Mouse (Mus musculus) B cell, adult 67 days (primary cell): ENCODE data around the gene Stab1. TPM values are rescaled to one million over a fixed set of nuclear protein-coding genes. Genes with fewer than 3 reads are reported as not detected.

Source experiments
- total RNA-seq, 2 experiments: library from RNA; stranded (reverse); gene quantifications; 4 replicates each; pipeline ENCODE4 v1.2.4; 2023

Stab1 gene
- total RNA-seq: 1 to 10 TPM in 1 of 2 experiments, not detected in 1; 1.0 TPM

DNA sequence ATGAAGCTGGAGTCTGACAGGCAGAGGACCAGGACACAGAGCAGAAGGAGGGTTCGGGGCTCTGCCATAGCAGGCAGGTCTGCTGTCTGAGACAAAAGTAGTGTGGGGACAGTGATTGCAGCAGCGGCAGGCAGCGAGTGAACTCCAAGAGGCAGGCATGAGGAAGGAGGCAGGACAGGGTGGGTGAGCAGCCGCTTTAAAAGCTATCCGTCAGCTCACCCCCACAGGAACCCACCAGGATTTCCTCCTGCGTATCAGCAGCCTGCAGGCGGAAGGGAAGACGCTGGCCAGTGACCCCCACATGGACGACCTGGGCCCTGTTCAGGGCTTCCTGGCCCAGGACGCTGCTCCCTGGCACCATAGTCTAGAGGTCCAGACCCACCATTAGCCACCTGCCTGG lies at the start of gene Stab1:
Gene Stab1, minus strand, starts transcription at position 217 of the 400 bp plus-strand sequence.

DNA sequence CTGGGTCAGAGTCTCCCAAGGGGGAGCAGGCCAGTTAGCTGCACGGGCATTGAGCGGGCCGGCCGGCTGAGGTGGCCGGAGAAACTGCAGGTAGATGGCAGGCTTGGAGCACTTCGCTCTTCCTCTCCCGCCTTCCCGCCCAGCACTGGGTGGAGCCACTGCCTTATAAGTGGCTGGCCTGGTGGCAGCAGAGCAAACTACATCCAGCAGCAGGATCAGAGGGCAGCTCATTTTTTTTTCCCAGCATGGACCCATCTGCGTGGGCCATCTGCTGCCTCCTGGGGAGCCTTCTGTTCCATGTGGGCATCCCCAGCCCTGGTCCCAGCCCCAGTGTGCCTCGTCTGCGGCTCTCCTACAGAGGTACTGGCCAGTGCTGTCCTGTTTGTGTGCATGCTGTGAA lies 49.2 kb upstream of the Stab1 start, which contains the start of gene Sema3g:
Gene Sema3g, plus strand, starts transcription at position 195 of the 400 bp plus-strand sequence.

GRCm38 (mm10) chr14:31216846-31217245 lies 48.4 kb upstream of the Stab1 start, which contains the start of gene Nisch:
Gene Nisch, minus strand, starts transcription at chr14:31216946.

DNA sequence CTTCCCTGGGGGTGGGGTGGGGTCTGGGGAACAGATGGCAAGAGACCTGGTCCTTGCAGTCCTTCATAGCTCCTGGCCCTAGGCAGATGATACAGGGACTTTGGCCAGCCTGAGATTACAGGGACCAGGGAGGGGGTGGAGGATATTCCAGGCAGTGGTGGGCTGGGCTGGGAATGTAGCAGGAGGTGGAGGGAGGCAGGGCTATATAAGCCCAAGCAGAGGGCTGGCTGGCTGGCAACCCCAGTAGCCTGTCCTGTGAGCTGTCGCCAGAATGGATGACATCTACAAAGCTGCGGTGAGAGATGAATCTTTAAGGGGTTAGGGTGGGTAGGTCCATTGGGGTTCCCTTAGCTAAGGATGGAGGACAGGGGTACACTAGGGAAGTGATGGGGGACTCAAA lies 39.6 kb upstream of the Stab1 start, which contains the start of gene Tnnc1:
Gene Tnnc1, plus strand, starts transcription at position 229 of the 400 bp plus-strand sequence.

DNA sequence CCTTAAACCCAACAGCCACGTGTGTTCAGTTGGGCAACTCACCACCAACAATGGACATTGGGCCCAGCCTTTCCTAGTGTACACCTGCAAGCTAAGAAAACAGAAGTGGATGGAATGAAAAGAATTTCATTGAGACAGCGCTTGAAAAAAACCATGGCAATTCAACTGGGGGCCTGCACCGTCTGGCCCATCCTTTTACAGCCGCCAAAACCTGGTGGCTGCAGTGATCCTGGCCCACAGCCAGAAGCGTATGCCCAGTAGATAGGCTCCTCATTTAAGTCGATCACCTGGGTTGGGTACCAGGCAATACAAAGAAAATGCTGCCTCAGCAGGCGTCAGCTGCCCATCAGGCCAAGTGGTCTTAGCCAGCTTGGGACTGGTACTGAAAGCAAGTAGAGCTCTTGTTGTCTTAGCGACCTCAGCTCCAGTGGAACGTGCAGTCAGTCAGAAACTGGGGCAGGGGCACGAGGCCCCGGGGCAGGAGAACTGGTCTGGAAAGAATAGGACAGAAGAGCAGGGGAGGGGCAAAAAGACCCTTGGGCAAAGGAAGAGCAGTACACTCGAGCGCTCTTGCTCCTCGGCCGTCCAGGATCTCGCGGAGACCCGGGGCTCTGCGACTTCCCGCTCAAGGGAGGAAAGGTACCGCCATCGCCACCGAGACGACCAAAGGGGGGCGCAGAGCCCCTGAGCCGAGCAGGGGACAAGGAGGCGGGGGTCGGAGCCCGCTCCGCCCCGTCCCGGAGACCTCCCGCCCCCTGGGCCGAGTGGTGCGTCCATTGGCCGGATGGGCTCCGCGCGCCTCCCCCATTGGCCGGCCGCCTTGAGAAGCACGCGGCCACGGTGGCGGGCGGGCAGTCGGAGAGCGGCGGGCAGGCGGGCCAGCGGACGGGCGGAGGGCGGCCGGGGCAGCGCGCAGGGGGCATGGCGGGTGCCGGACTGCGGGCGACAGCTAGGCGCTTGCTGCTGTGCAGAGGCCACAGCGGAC lies 37.9 kb downstream of the Stab1 start, which contains the start of gene Nt5dc2:
Gene Nt5dc2, plus strand, starts transcription at position 818 of the 985 bp plus-strand sequence.

GRCm38 (mm10) chr14:31128826-31129219 lies 39.6 kb downstream of the Stab1 start, which contains the start of gene Smim4:
Gene Smim4, minus strand, starts transcription at chr14:31128956.

Other genes starting within 250 kb of the Stab1 start
- gene Itih3, start 244.9 kb downstream of the Stab1 start, total RNA-seq: not detected
- gene Itih1, start 225.4 kb downstream of the Stab1 start, total RNA-seq: not detected
- gene Nek4, start 217.3 kb downstream of the Stab1 start, total RNA-seq: 1 to 10 TPM; 7.1 to 7.2 TPM
- 10 to 100 TPM; 17.3 to 22.6 TPM for gene Glt8d1, start 167.2 kb downstream of the Stab1 start, total RNA-seq
- 10 to 100 TPM; 73.8 to 78.7 TPM for gene Spcs1, start 167.0 kb downstream of the Stab1 start, total RNA-seq
- gene Pbrm1, start 149.5 kb downstream of the Stab1 start, total RNA-seq: 10 to 100 TPM; 74.0 to 99.5 TPM
- 100 to 1,000 TPM; 396 to 425 TPM for gene Gnl3, start 149.5 kb downstream of the Stab1 start, total RNA-seq
- gene Smim4, start 39.7 kb downstream of the Stab1 start, total RNA-seq: 10 to 100 TPM; 23.5 to 26.8 TPM
- 1 to 10 TPM in 1 of 2 experiments, under 1 TPM in 1; 0.65 to 1.5 TPM for gene Nt5dc2, start 37.6 kb downstream of the Stab1 start, total RNA-seq
- not detected for gene Tnnc1, start 39.7 kb upstream of the Stab1 start, total RNA-seq
- gene Nisch, start 48.3 kb upstream of the Stab1 start, total RNA-seq: 100 to 1,000 TPM; 375 to 386 TPM
- under 1 TPM in 1 of 2 experiments, not detected in 1; 0.15 TPM for gene Sema3g, start 49.2 kb upstream of the Stab1 start, total RNA-seq
- 10 to 100 TPM; 17.9 to 22.6 TPM for gene Phf7, start 82.7 kb upstream of the Stab1 start, total RNA-seq
- gene Bap1, start 82.8 kb upstream of the Stab1 start, total RNA-seq: 100 to 1,000 TPM; 108 to 116 TPM
- gene Dnah1, start 155.3 kb upstream of the Stab1 start, total RNA-seq: under 1 TPM; 0.17 to 0.56 TPM
- gene Capn7, start 168.0 kb upstream of the Stab1 start, total RNA-seq: 10 to 100 TPM; 62.0 to 62.9 TPM